Mouse (Mus musculus) lung, postnatal 10 days (tissue): ENCODE results near the gene Top2a.

ENCODE experiments used
- DNase-seq: peaks from one replicate; pipeline ENCODE4 v3.0.0; 2021

Top2a gene

GRCm38 (mm10) chr11:98962421-98963095, 61.4 kb downstream of the Top2a start:
- DNase-seq, result no peak

GRCm38 (mm10) chr11:98961766-98962165, 62.2 kb downstream of the Top2a start:
- no peak for DNase-seq

GRCm38 (mm10) chr11:98961051-98961592, 62.9 kb downstream of the Top2a start:
- DNase-seq, result peak; percentile 65

- DNase-seq, result peak; percentile 94
Measured at GRCm38 (mm10) chr11:98960313-98960906, 63.6 kb downstream of the Top2a start.

GRCm38 (mm10) chr11:98959437-98960312, 64.3 kb downstream of the Top2a start:
- peak; percentile 95 for DNase-seq

- DNase-seq, result no peak
Measured at GRCm38 (mm10) chr11:98956340-98956739, 67.6 kb downstream of the Top2a start.

GRCm38 (mm10) chr11:98955707-98956235, 68.2 kb downstream of the Top2a start:
- peak; percentile 35 for DNase-seq

GRCm38 (mm10) chr11:98954801-98955706, 68.9 kb downstream of the Top2a start:
- peak; percentile 75 for DNase-seq

- peak; percentile 93 for DNase-seq
Measured at GRCm38 (mm10) chr11:98954373-98954772, 69.6 kb downstream of the Top2a start.

GRCm38 (mm10) chr11:98953835-98954320, 70.1 kb downstream of the Top2a start:
- no peak for DNase-seq

GRCm38 (mm10) chr11:98953361-98953760, 70.6 kb downstream of the Top2a start:
- peak; percentile 9 for DNase-seq

- peak; percentile 44 for DNase-seq
Measured at GRCm38 (mm10) chr11:98952736-98953135, 71.3 kb downstream of the Top2a start.

- DNase-seq, result no peak
Measured at GRCm38 (mm10) chr11:98952111-98952510, 71.9 kb downstream of the Top2a start.

GRCm38 (mm10) chr11:98951026-98951906, 72.7 kb downstream of the Top2a start:
- DNase-seq, result peak; percentile 88

GRCm38 (mm10) chr11:98950484-98950883, 73.5 kb downstream of the Top2a start:
- DNase-seq, result no peak

GRCm38 (mm10) chr11:98949958-98950460, 74.0 kb downstream of the Top2a start:
- no peak for DNase-seq

GRCm38 (mm10) chr11:98949242-98949957, 74.6 kb downstream of the Top2a start:
- DNase-seq, result peak; percentile 41

- no peak for DNase-seq
Measured at GRCm38 (mm10) chr11:98947969-98948569, 75.9 kb downstream of the Top2a start.

GRCm38 (mm10) chr11:98945605-98945977, 78.4 kb downstream of the Top2a start:
- peak; percentile 56 for DNase-seq
